Mouse (Mus musculus): ENCODE measurements at regions not wholly inside any gene's neighbourhood (a gene's known extent, or its start where the extent isn't known, plus 50 kb on each side); places are given as distances from the start of the nearest gene placed in this dataset.

DNA sequence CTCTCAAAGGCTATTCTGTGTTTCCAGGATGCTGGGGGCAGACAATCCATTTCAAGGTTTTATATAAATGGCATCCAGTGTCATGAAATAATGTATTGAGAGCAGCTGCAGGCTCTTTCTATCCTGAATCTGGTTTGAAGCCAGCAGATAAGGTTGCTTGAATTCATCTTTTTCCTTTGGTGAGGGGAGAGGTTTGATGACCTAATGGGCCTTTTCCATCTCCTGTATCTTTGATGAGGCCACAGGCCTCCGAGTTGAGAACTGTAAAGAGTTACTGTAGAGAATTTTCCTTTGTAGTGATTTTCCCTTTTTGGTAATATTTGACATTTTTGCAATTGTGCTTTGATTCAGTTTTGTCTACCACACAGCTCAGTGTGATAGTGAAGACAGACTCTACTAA lies 458.8 kb upstream of the 1700008P02Rik start:
- DNase-seq, result no peak
- Histone ChIP-seq H3K36me3 (ENCODE audit: control insufficient read depth, insufficient read depth, low read length) (no peaks in the 10 kb centered on the region), H3K4me1 (ENCODE audit: control insufficient read depth, insufficient read depth, low read length) (no peaks in the 10 kb centered on the region), H3K9ac (ENCODE audit: low read depth, low read length) (no peak overlapping the region), H3K79me2 (replicated peaks; ENCODE audit: control insufficient read depth, insufficient read depth, low read length) (no peaks in the 10 kb centered on the region), H3K27ac (no peak overlapping the region), H3K4me3 (no peak overlapping the region), H3K27me3 (ENCODE audit: control insufficient read depth, insufficient read depth, low read length) (no peaks in the 10 kb centered on the region)
- WGBS, result 33% methylated on average over 1 of the region's 1 CpGs
- TF ChIP-seq CTCF (IDR thresholded peaks at IDR 0.05), result no peak
- no peak for TF ChIP-seq POLR2A (IDR thresholded peaks at IDR 0.05; ENCODE audit: insufficient read depth, low read depth, low read length)
- TF ChIP-seq EP300 (IDR thresholded peaks at IDR 0.05; ENCODE audit: insufficient read depth, low read depth, low read length), result no peak
- intact Hi-C loops (cut with DNase I), result no loop called here

DNA sequence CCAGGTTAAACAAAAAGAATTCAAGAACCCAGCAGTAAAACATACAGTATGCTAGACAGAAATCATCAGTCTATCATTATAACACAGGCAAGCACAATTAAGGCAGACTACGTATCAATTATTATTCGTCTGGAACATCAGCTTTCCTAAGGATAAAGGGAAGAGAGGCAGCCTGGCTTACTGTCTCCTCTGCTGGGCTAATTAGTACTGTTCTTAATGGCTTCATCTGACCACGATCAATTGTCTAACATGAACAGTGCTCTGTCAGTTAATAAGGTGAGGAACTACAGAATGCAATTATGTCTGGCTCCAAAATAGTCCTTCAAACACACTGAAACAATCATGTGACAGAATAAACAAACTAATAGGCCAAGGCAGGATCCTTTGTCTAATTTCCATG lies 456.6 kb upstream of the 1700008P02Rik start:
- no peak for DNase-seq
- 73% methylated on average over 3 of the region's 3 CpGs for WGBS

GRCm38 (mm10) chr3:7074488-7074887 lies 454.2 kb upstream of the 1700008P02Rik start:
- TF ChIP-seq CTCF (IDR thresholded peaks at IDR 0.05) (no peak), EP300 (IDR thresholded peaks at IDR 0.05; ENCODE audit: insufficient read depth, low read depth, low read length) (no peak), POLR2A (IDR thresholded peaks at IDR 0.05; ENCODE audit: insufficient read depth, low read depth, low read length) (no peak)
- no peaks in the 10 kb centered on the region for H3K27me3 ChIP-seq (ENCODE audit: control insufficient read depth, insufficient read depth, low read length)
- H3K79me2 ChIP-seq (replicated peaks; ENCODE audit: control insufficient read depth, insufficient read depth, low read length), result no peaks in the 10 kb centered on the region
- WGBS, result 50% methylated on average over 2 of the region's 2 CpGs
- no peak for DNase-seq
- H3K9ac ChIP-seq (ENCODE audit: low read depth, low read length), result no peak overlapping the region
- H3K36me3 ChIP-seq (ENCODE audit: control insufficient read depth, insufficient read depth, low read length), result no peaks in the 10 kb centered on the region
- H3K4me1 ChIP-seq (ENCODE audit: control insufficient read depth, insufficient read depth, low read length), result no peaks in the 10 kb centered on the region
- intact Hi-C loops (cut with DNase I), result no loop called here
- no peak overlapping the region for H3K4me3 ChIP-seq
- no peak overlapping the region for H3K27ac ChIP-seq

More for the DNA sequence above, 456.6 kb upstream of the 1700008P02Rik start:
- Histone ChIP-seq H3K27ac (no peak overlapping the region), H3K36me3 (ENCODE audit: control insufficient read depth, insufficient read depth, low read length) (no peaks in the 10 kb centered on the region), H3K4me3 (no peak overlapping the region), H3K79me2 (replicated peaks; ENCODE audit: control insufficient read depth, insufficient read depth, low read length) (no peaks in the 10 kb centered on the region), H3K27me3 (ENCODE audit: control insufficient read depth, insufficient read depth, low read length) (no peaks in the 10 kb centered on the region), H3K4me1 (ENCODE audit: control insufficient read depth, insufficient read depth, low read length) (no peaks in the 10 kb centered on the region), H3K9ac (ENCODE audit: low read depth, low read length) (no peak overlapping the region)
- intact Hi-C loops (cut with DNase I), result no loop called here
- TF ChIP-seq CTCF (IDR thresholded peaks at IDR 0.05), result no peak
- TF ChIP-seq EP300 (IDR thresholded peaks at IDR 0.05; ENCODE audit: insufficient read depth, low read depth, low read length), result no peak
- TF ChIP-seq POLR2A (IDR thresholded peaks at IDR 0.05; ENCODE audit: insufficient read depth, low read depth, low read length), result no peak

DNA sequence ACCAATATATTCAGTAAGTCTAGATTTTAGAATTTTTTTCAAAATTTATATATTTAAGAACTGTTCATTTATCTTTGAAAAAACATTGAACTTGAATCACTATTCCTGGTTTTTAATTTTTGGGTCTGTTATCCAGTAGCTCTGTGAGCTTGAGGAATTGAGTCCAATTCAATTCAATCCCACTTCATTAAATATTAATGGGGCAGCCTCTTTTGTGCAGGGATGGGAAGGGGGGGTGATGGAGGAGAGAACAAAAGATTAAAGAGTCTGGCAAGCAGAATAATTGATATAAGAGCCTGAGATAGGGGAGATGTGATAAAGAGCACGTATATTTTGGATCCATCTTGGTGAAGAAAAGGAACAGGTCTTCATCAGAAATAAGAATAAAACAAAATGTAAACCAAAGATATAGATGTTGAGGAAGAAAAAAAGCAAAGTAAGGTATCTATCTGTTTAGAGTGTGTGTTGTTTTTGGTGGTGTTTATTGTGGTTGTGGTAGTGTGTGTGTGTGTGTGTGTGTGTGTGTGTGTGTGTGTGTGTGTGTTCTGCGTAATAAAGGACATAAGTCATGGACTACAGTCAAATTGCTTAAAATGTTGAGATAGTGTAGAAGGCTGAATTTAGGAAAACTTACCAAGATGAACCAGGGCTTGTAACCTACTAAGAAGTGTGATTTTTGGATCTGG lies 421.3 kb upstream of the 1700008P02Rik start:
- intact Hi-C loops (cut with DNase I), result no loop called here
- Histone ChIP-seq H3K27me3 (ENCODE audit: control insufficient read depth, insufficient read depth, low read length) (no peaks in the 10 kb centered on the region), H3K9ac (ENCODE audit: low read depth, low read length) (no peak overlapping the region), H3K4me3 (no peak overlapping the region), H3K79me2 (replicated peaks; ENCODE audit: control insufficient read depth, insufficient read depth, low read length) (no peaks in the 10 kb centered on the region), H3K27ac (no peak overlapping the region), H3K36me3 (ENCODE audit: control insufficient read depth, insufficient read depth, low read length) (no peaks in the 10 kb centered on the region), H3K4me1 (ENCODE audit: control insufficient read depth, insufficient read depth, low read length) (no peaks in the 10 kb centered on the region)
- TF ChIP-seq EP300 (IDR thresholded peaks at IDR 0.05; ENCODE audit: insufficient read depth, low read depth, low read length) (no peak), POLR2A (IDR thresholded peaks at IDR 0.05; ENCODE audit: insufficient read depth, low read depth, low read length) (no peak), CTCF (IDR thresholded peaks at IDR 0.05) (no peak)
- DNase-seq, result no peak
- WGBS, result 51% methylated on average over 2 of the region's 2 CpGs

DNA sequence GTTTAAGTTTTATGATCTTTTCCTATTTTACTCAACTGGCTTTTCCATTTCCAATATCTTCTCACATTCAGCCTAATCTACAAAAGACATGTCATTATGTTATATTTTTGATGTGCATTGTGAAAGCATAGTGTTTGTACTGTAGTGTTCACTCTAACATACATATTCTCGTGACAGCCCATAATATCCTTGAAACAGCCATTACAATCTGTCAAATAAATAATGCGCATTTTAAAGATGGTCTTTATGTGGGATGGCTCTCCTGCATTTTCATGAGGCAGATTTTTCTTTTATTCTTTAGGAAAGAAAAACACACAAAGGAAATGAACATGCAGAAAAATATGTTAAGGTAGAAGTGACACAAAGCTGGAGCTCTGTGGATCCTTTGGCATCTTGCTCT lies 415.6 kb upstream of the 1700008P02Rik start:
- DNase-seq, result no peak
- H3K27me3 ChIP-seq (ENCODE audit: control insufficient read depth, insufficient read depth, low read length), result no peaks in the 10 kb centered on the region
- H3K4me3 ChIP-seq, result no peak overlapping the region
- no peaks in the 10 kb centered on the region for H3K36me3 ChIP-seq (ENCODE audit: control insufficient read depth, insufficient read depth, low read length)
- no peak overlapping the region for H3K27ac ChIP-seq
- WGBS, result 65% methylated on average over 2 of the region's 2 CpGs
- H3K9ac ChIP-seq (ENCODE audit: low read depth, low read length), result no peak overlapping the region
- no peaks in the 10 kb centered on the region for H3K4me1 ChIP-seq (ENCODE audit: control insufficient read depth, insufficient read depth, low read length)
- no peaks in the 10 kb centered on the region for H3K79me2 ChIP-seq (replicated peaks; ENCODE audit: control insufficient read depth, insufficient read depth, low read length)
- intact Hi-C loops (cut with DNase I), result no loop called here
- TF ChIP-seq POLR2A (IDR thresholded peaks at IDR 0.05; ENCODE audit: insufficient read depth, low read depth, low read length) (no peak), EP300 (IDR thresholded peaks at IDR 0.05; ENCODE audit: insufficient read depth, low read depth, low read length) (no peak), CTCF (IDR thresholded peaks at IDR 0.05) (no peak)

DNA sequence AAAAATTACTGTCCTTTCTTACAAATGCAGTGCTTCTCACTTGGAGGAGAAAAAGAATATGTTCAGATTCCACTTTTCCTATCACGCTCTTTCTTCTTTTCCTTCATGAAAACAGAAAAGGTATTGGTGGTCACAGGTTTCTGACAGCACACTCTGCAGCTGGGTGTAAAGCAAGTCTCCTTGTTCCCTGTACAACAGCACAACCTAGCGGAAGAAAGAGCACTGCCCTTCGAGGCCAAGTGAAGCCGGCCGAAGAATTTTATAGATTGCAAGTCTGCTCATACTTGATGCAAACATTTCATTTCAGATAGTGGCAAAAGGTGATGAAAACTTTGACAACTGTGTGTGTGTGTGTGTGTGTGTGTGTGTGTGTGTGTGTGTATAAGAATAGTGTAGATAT lies 407.6 kb upstream of the 1700008P02Rik start:
- H3K4me1 ChIP-seq (ENCODE audit: control insufficient read depth, insufficient read depth, low read length), result no peaks in the 10 kb centered on the region
- no peak overlapping the region for H3K9ac ChIP-seq (ENCODE audit: low read depth, low read length)
- no peak overlapping the region for H3K4me3 ChIP-seq
- no peak overlapping the region for H3K27ac ChIP-seq
- intact Hi-C loops (cut with DNase I), result no loop called here
- H3K36me3 ChIP-seq (ENCODE audit: control insufficient read depth, insufficient read depth, low read length), result no peaks in the 10 kb centered on the region
- H3K79me2 ChIP-seq (replicated peaks; ENCODE audit: control insufficient read depth, insufficient read depth, low read length), result no peaks in the 10 kb centered on the region
- TF ChIP-seq CTCF (IDR thresholded peaks at IDR 0.05) (peak; percentile 58), EP300 (IDR thresholded peaks at IDR 0.05; ENCODE audit: insufficient read depth, low read depth, low read length) (no peak)
- no peaks in the 10 kb centered on the region for H3K27me3 ChIP-seq (ENCODE audit: control insufficient read depth, insufficient read depth, low read length)
- no peak for DNase-seq
- 25% methylated on average over 5 of the region's 5 CpGs for WGBS
